Mouse (Mus musculus) kidney, embryonic 14.5 days (tissue): ENCODE measurements around the gene Higd1c. TPM values are rescaled to one million over a fixed set of nuclear protein-coding genes. Genes with fewer than 3 reads are reported as not detected.

Experiments
- ATAC-seq: fragments of 200-750 bp; cut with Nextera tagmentation; 2 replicates; pipeline ENCODE4 v1.8.0; 2017; ENCODE audit warnings: moderate number of reproducible peaks, mild to moderate bottlenecking, moderate TSS enrichment, moderate library complexity; ENCODE audit not compliant: low FRiP score, low TSS enrichment
- H3K27ac ChIP-seq: fragments of 300-500 bp; sonication (generic); 2 replicates; pipeline ENCODE4 v1.5.1; 2014; ENCODE audit warnings: low read depth, mild to moderate bottlenecking, low read length, moderate library complexity, mixed read lengths
- H3K27me3 ChIP-seq: fragments of 300-500 bp; sonication (generic); 2 replicates; pipeline ENCODE4 v1.6.1; 2014; ENCODE audit warnings: mild to moderate bottlenecking, low read length; ENCODE audit not compliant: control insufficient read depth, insufficient read depth
- H3K36me3 ChIP-seq: fragments of 300-500 bp; sonication (generic); 2 replicates; pipeline ENCODE4 v1.6.1; 2014; ENCODE audit warnings: low read length, mixed read lengths; ENCODE audit not compliant: control insufficient read depth, insufficient read depth
- H3K4me1 ChIP-seq: fragments of 300-500 bp; sonication (generic); 2 replicates; pipeline ENCODE4 v1.6.1; 2014; ENCODE audit warnings: low read length, mixed read lengths; ENCODE audit not compliant: control insufficient read depth, insufficient read depth
- H3K4me2 ChIP-seq: fragments of 300-500 bp; sonication (generic); replicated peaks from 2 replicates; pipeline ENCODE4 v1.6.1; 2014; ENCODE audit warnings: low read depth, mild to moderate bottlenecking, low read length
- H3K4me3 ChIP-seq: fragments of 300-500 bp; sonication (generic); 2 replicates; pipeline ENCODE4 v1.5.1; 2014; ENCODE audit warnings: mild to moderate bottlenecking, low read length
- H3K9ac ChIP-seq: fragments of 300-500 bp; sonication (generic); 2 replicates; pipeline ENCODE4 v1.6.1; 2014; ENCODE audit warnings: low read depth, mild to moderate bottlenecking, low read length, moderate library complexity
- H3K9me3 ChIP-seq: fragments of 300-500 bp; sonication (generic); 2 replicates; pipeline ENCODE4 v1.6.1; 2016; ENCODE audit warnings: low read length; ENCODE audit not compliant: control insufficient read depth
- WGBS: fragments of 180-500 bp; shearing (Covaris S2); extraction: QIAGEN DNeasy Blood & Tissue Kit; methylation state at CpG from one replicate; pipeline ENCODE4 v1.1.7; 2014; 5-methylcytosine and 5-hydroxymethylcytosine counted together
- polyA plus RNA-seq: library from polyadenylated mRNA; unstranded; fragments of >200 nt; fragmentation: Nextera tagmentation; extraction: Ambion mirVana; gene quantifications from 2 replicates; pipeline ENCODE4 v1.2.1, GENCODE M21; 2014

Gene Higd1c
- polyA plus RNA-seq, 1 experiment from 2014 or later, result 0.77 TPM

DNA sequence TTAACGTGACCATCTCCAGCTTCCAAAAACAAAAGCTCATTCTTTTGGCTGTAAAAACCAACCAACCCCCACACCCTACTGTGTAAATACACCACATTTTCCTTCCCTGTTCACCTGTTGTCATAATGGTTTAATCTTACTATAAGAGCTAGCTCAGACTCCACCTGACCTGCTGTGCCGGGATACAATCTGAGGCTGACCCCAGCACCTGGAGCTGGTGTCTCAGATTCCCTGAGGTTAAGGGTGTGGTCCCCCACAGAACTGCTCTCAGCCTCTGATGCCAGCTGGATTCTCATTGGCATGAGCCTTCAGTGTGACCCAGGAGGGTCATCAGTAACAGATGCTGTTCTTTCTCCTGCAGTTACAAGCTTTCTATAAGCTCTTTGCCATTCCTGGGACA lies 15.8 kb downstream of the Higd1c start:
- no peak overlapping the region for H3K4me3 ChIP-seq
- H3K4me2 ChIP-seq, result no peak overlapping the region
- WGBS, result 53% methylated on average over 2 of the region's 2 CpGs
- no peaks in the 10 kb centered on the region for H3K9me3 ChIP-seq
- no peak overlapping the region for H3K27ac ChIP-seq
- no peaks in the 10 kb centered on the region for H3K27me3 ChIP-seq
- no peak for ATAC-seq
- no peak overlapping the region for H3K9ac ChIP-seq
- no peaks in the 10 kb centered on the region for H3K4me1 ChIP-seq
- H3K36me3 ChIP-seq, result no peaks in the 10 kb centered on the region

DNA sequence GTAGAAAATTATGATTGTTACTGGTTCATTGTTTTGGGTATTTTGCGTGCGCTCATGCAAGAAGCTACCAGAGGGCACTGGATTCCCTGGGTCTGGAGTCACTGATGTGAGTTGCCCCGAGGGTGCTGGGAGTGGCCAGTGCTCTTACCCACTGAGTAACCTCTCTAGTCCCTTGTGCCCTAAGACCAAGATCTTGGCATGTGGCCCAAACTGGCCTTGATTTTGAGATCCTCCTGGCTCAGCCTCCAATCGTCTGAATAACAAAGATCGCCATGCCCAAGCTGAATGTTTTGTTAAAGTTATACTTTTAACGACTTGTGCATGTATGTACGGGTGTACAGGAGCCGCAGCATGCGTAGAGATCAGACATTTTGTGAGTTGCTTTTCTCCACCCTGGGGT lies 21.4 kb downstream of the Higd1c start:
- Histone ChIP-seq H3K4me2 (no peak overlapping the region), H3K27me3 (no peaks in the 10 kb centered on the region), H3K9me3 (no peaks in the 10 kb centered on the region), H3K4me1 (peaks cover 8% of the 10 kb centered on the region), H3K4me3 (no peak overlapping the region), H3K9ac (no peak overlapping the region), H3K36me3 (no peaks in the 10 kb centered on the region), H3K27ac (no peak overlapping the region)
- 88% methylated on average over 9 of the region's 9 CpGs for WGBS
- no peak for ATAC-seq

- Histone ChIP-seq H3K27me3 (no peaks in the 10 kb centered on the region), H3K4me2 (no peak overlapping the region), H3K9ac (no peak overlapping the region), H3K27ac (no peak overlapping the region), H3K4me3 (no peak overlapping the region), H3K36me3 (no peaks in the 10 kb centered on the region), H3K9me3 (no peaks in the 10 kb centered on the region), H3K4me1 (peaks cover 8% of the 10 kb centered on the region)
- ATAC-seq, result no peak
- 89% methylated on average over 17 of the region's 17 CpGs for WGBS
These were observed 23.3 kb downstream of the Higd1c start for GRCm38 (mm10) chr15:100387544-100388223.

DNA sequence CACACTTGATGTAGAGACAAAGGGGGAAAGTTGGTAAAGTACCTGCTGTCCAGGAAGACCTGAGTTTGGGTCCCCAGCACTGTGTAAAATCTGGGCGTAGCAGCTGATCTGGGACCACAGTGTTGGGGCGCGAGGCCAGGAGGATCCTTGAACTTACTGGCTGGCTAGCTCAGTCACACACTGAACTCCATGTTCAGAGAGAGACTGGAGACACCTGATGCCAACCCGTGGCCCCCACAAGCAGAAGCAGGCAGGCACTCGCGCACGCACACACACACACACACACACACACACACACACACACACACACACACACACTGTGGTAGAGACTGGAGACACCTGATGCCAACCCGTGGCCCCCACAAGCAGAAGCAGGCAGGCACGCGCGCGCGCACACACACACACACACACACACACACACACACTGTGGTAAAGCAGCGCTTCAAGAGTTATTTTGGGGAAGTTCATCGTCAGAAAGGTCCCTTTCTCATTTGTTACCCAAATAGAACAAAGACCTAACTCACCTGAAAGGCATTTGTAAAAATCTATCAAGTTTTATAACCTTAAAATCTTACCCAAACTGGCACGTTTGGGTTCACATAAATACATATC lies 24.0 kb downstream of the Higd1c start:
- H3K9ac ChIP-seq, result no peak overlapping the region
- H3K4me1 ChIP-seq, result peaks cover 8% of the 10 kb centered on the region
- H3K4me2 ChIP-seq, result no peak overlapping the region
- no peak for ATAC-seq
- H3K27me3 ChIP-seq, result no peaks in the 10 kb centered on the region
- H3K27ac ChIP-seq, result no peak overlapping the region
- no peaks in the 10 kb centered on the region for H3K9me3 ChIP-seq
- no peak overlapping the region for H3K4me3 ChIP-seq
- H3K36me3 ChIP-seq, result peaks cover under 1% of the 10 kb centered on the region; the same call in 1 of the 2 replicates
- 78% methylated on average over 16 of the region's 16 CpGs for WGBS

DNA sequence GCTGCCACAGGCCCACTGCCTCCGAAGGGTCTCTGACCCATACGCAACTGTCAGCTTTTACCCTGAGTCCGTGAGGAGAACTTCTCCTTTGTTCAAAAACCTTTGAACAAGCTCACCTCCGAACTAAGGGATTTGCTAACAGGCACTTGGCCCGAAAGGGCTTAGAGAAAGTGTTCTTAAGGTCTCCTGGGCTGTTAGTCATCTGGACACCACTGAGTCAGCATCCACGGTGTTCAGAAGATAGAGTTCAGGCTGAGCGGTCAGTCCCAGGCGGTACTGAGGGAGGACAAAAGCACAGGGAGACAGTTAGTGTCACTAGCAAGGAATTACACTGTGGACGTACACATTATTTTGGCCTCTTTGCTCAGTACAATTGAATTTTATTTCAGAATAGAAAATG lies 24.5 kb downstream of the Higd1c start:
- H3K4me2 ChIP-seq, result no peak overlapping the region
- peaks cover 6% of the 10 kb centered on the region for H3K36me3 ChIP-seq
- H3K9me3 ChIP-seq, result no peaks in the 10 kb centered on the region
- H3K27me3 ChIP-seq, result no peaks in the 10 kb centered on the region
- no peak overlapping the region for H3K27ac ChIP-seq
- H3K4me3 ChIP-seq, result no peak overlapping the region
- WGBS, result 41% methylated on average over 9 of the region's 9 CpGs
- H3K9ac ChIP-seq, result no peak overlapping the region
- H3K4me1 ChIP-seq, result peaks cover 8% of the 10 kb centered on the region
- ATAC-seq, result no peak

DNA sequence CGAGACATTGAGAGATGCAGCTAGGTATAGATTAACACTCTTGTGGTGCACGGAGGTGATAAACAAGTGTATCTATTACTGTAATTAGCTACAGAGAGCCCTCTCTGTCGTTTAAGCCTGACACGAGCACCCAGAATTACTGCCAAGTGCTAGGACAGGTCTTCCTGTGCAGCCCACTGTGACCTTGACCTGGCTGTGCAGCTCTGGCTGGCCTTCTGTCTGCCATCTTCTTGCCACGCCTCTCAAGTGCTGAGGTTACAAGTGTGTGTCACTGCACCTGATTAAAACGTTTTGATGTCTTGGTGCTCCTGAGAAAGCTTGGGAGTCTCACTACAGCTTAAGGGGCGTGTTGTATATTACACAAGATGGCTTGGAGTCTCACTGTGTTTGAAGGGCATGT lies 26.7 kb downstream of the Higd1c start:
- Histone ChIP-seq H3K9ac (no peak overlapping the region), H3K4me2 (no peak overlapping the region), H3K36me3 (peaks cover 27% of the 10 kb centered on the region), H3K9me3 (no peaks in the 10 kb centered on the region), H3K27ac (no peak overlapping the region), H3K4me3 (no peak overlapping the region), H3K4me1 (peaks cover 8% of the 10 kb centered on the region), H3K27me3 (no peaks in the 10 kb centered on the region)
- ATAC-seq, result no peak
- 38% methylated on average over 7 of the region's 7 CpGs for WGBS

- 91% methylated on average over 7 of the region's 7 CpGs for WGBS
- H3K4me1 ChIP-seq, result peaks cover 8% of the 10 kb centered on the region
- no peaks in the 10 kb centered on the region for H3K9me3 ChIP-seq
- no peak overlapping the region for H3K4me3 ChIP-seq
- H3K27me3 ChIP-seq, result no peaks in the 10 kb centered on the region
- ATAC-seq, result no peak
- no peak overlapping the region for H3K27ac ChIP-seq
- H3K9ac ChIP-seq, result no peak overlapping the region
- H3K36me3 ChIP-seq, result peaks cover 32% of the 10 kb centered on the region
- no peak overlapping the region for H3K4me2 ChIP-seq
These were observed 27.3 kb downstream of the Higd1c start for GRCm38 (mm10) chr15:100391599-100391998.

- ATAC-seq, result no peak
- 75% methylated on average over 11 of the region's 11 CpGs for WGBS
- H3K36me3 ChIP-seq, result peaks cover 46% of the 10 kb centered on the region
These were observed 28.7 kb downstream of the Higd1c start for GRCm38 (mm10) chr15:100393016-100393415.

GRCm38 (mm10) chr15:100395561-100395960 lies 31.2 kb downstream of the Higd1c start:
- no peak overlapping the region for H3K9ac ChIP-seq
- H3K27me3 ChIP-seq, result no peaks in the 10 kb centered on the region
- WGBS, result 100% methylated on average over 3 of the region's 3 CpGs
- no peak overlapping the region for H3K4me3 ChIP-seq
- H3K36me3 ChIP-seq, result peaks cover 72% of the 10 kb centered on the region
- ATAC-seq, result no peak
- H3K9me3 ChIP-seq, result no peaks in the 10 kb centered on the region
- no peaks in the 10 kb centered on the region for H3K4me1 ChIP-seq
- no peak overlapping the region for H3K4me2 ChIP-seq
- H3K27ac ChIP-seq, result no peak overlapping the region

More at GRCm38 (mm10) chr15:100393016-100393415, 28.7 kb downstream of the Higd1c start:
- Histone ChIP-seq H3K9me3 (no peaks in the 10 kb centered on the region), H3K4me1 (peaks cover 8% of the 10 kb centered on the region), H3K27me3 (no peaks in the 10 kb centered on the region), H3K27ac (no peak overlapping the region), H3K9ac (no peak overlapping the region), H3K4me2 (no peak overlapping the region), H3K4me3 (no peak overlapping the region)
